Mouse (Mus musculus) hindlimb bud, embryonic 11.5 days (tissue): ENCODE data around the gene Zscan4d.
"Not testable (repeated sequence)": the region's sequence is repeated elsewhere in the genome, so short reads cannot be mapped to it uniquely, and the experiment has no call there.

Source experiments
- DNase-seq: peaks from one replicate; pipeline ENCODE4 v3.0.0-alpha.2; 2012; ENCODE audit warnings: low read depth, low spot score; ENCODE audit errors: extremely low spot score

Zscan4d gene

DNA sequence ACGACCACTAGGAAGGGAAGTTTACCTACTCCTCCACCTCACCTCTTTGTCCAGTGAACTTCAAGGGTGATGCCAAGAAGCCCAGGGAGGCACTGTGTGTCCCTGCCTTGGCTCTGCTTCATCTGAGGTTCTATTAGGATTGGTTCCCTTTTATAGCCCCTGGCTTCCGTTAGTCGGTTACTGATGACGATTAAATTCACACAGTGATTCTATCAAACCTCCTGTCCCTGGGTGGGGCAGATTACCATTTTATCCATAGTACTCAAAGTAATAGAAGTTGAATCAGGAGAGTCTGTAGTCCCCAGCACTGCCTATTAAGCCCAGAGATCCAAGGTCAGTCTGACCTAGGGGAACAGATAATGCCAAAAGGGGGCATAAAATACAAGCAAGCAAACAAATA lies at the start of gene Zscan4d:
Gene Zscan4d, minus strand, starts transcription at position 101 of the 400 bp plus-strand sequence.
- not testable (repeated sequence) for DNase-seq

DNA sequence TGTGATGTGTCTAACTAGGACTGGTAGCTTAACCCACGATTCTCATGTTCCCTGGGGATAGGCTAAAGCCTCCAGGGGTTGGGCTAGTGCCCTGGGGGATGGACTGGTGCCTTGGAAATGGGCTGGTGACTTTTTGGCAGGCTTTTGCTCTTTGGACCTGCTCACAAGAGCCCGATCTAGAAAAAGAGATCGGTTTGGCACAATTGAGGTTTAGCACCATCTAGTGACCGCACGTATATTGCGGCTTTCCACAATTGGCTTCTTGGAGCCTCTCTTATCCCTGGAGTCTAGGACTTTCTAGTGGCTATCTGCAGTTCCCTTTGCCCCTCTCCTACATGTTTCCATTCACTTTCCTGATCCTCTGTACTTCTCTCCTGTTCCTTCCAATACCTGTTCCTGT lies 7.9 kb downstream of the Zscan4d start:
- not testable (repeated sequence) for DNase-seq
